Mouse (Mus musculus): ENCODE data around the gene Ankrd34a. TPM values are rescaled to one million over a fixed set of nuclear protein-coding genes. Genes with fewer than 3 reads are reported as not detected.

The Ankrd34a gene
- polyA plus RNA-seq (2015; fragmentation: Nextera tagmentation; extraction: Ambion mirVana): 1.1 and 1.6 TPM in 2 replicates

DNA sequence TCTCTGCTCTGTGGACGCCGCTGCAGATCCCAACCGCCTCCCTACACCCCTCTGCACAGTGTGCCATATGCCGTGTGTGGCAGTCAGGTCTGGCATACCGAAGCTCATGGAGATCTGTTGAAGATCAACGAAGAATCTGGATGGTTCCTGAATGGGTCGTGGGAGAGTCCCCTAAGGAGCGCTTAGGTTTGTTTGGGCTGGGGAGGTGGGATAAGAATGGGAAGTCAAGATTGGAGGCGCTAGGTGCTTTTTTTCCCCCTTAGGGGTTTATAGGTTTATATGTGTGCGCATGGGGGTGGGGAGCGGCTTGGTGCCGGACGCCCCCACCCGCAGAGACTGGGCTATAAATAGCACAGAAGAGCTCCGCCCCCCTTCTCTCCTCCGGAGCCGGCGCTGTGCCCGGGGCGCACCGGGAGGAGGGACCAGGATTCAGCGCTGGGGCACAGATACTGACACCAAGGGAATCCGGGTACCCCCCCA lies at the start of gene Ankrd34a:
Ankrd34a (plus strand) TSS at position 409 of the 480 bp plus-strand sequence.

DNA sequence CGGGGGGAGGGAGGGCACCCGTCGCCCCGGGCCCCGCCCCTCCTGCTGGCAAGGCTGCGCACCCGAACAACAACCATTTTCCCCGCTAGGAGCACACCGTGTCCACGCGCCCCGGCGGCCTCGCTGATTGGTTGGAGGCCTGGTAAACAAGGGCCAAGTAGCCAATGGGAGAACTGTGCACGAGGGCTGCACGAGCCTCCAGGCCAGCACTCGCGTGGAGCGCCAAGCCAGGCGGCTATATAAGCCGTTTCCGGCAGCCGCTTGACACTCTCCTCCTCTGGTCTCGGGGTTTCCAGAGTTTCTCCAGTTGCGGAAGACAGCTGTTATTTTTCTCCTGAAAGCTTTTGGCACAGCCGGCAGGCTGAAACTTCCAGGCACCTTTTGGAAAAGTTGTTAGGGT lies 38.7 kb upstream of the Ankrd34a start, which contains the start of gene Txnip:
Txnip (plus strand) TSS at position 264 of the 400 bp plus-strand sequence.

DNA sequence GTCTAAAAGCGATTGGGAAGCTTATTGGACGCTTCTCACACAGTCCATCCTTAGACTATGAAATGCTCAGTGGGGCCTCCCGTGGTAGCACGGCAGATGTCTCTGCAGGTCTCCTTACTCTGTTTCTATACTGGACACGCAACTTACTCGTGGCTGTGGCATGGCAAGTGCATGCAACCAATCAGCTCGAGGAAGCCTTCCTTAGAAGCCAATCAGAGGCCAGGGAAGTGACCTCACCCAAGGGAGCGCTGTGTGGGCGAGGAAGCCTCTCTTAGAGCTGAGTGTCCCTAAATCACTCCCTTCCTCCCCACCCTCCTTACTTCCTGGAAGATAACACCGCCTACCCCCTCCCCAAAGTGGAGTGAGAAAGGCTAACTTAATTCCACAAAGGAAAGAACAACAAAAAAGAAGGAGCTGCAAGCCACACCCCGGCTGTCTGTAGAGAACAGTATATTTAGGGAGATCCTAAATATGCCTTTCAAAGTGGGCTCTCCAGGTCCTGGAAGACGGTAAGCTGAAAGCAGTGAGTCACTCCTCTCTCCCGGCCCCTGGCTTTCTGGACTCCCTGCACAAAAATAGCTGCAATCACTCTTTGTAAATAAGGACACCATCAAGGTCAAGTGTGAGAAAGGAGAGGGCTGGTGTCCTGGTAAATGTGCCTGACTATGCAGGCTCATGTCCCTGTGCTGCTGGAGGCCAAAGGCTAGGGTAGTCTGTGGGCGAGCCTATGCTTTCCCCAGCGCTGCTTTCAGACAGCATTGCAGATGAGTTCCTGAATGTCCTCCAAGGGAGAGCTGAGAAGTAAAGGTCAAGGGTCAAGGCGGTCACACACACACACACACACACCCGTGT lies 19.5 kb upstream of the Ankrd34a start, which contains the start of gene Gm16253:
Gm16253 (plus strand) TSS at position 295 of the 852 bp plus-strand sequence.

DNA sequence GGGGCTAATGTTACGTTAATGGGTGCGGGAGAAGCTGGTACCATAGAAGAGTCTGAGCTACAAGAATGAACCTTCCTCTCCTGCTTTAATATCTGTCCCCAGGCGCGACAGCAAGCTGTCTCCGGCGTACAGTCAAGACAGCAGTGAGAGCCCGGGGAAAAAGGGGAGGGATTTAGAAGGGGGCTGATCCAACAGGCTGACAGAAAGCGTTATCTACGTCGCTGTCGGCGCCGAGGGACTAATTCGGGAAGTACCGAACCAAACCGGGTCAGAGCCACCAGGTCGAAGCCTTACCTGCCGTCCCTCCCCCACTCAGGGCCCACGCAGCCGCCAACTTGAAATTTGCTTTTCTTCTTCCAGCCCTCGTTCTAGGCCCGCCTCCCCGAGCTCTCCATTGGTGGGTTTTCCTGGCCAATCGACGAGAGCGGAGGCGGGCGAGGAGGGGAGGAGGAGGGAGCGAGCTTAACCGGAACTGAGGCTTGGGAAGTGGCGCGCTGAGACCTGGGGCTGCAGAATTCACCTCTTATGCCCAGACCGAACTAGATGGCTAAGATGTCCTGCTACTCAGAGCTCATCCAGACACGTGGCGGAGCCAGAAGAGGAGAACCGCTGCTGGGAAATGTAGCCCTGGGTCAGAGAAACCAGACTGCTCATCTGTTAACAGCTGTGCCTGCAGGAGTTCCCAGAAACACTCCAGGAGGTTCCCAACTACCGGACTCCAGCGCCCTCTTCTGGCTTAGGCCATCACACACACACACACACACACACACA lies 2.5 kb upstream of the Ankrd34a start, which contains the start of gene Polr3gl:
Polr3gl (minus strand) TSS at position 392 of the 771 bp plus-strand sequence.

DNA sequence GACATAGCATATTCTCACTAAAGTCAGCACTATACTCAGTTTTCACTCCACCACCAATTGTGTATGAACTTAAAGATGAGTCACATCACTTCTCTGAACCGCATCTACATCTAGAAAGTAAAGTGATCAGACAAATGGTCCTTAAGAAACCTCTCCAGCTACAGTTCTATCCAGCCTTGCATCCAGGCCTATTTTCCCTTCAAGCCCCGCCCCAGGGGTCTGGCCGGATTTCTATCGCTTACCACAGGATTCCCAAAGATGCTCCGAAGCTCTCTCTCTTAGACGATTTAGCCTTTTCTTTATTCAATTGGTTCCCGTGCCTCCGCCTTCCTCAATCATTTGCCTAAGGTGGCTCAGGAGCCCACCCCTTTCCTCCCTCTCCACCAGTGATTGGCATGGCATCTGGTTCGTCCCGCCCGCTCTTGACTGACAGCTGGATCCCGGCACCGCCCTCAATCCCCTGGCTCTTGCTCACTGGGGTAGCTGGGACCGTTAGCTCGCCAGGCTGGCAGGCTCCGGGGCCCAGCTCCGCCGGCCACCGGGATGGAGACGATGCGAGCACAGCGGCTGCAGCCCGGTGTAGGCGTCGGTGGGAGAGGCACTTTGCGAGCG lies 4.3 kb downstream of the Ankrd34a start, which contains the start of gene Lix1l:
Lix1l (plus strand) TSS at position 511 of the 612 bp plus-strand sequence.

DNA sequence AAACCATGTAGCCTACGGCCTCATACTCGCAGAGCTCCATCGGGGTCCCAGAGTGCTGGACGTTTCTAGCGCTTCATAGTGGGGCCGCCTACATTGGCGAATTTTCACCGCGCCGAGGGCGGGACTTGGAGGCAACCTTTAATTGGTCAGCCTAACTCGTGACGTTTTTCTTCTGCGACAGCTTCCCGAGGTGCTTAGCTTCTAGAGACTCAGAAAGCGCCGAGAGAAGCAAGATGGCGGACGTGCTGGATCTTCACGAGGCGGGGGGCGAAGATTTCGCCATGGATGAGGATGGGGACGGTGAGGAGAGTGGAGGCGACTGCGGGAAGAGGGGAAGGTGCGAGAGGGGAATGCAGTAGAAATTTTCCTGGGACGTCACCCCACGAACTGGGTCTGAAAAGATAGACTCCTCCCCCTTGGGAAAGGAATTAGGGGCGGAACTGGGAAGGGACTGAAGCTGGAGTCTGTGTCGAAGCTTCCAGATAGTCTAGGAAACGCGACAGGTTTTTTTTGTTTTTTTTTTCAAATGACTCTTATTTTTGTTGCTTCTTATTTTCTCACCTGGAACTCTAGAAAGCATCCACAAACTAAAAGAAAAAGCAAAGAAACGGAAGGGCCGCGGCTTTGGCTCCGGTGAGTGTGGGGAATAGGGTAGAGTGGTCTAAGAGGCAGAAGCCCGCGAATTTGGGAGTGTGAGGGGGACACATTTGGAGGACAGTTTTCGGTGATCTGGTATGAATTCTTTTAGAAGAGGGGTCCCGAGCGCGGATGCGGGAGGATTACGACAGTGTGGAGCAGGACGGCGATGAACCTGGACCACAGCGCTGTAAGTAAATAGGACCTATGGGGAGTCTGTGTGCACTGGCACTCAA lies 33.5 kb downstream of the Ankrd34a start, which contains the start of gene Rbm8a:
Rbm8a (plus strand) TSS at position 205 of the 872 bp plus-strand sequence.

DNA sequence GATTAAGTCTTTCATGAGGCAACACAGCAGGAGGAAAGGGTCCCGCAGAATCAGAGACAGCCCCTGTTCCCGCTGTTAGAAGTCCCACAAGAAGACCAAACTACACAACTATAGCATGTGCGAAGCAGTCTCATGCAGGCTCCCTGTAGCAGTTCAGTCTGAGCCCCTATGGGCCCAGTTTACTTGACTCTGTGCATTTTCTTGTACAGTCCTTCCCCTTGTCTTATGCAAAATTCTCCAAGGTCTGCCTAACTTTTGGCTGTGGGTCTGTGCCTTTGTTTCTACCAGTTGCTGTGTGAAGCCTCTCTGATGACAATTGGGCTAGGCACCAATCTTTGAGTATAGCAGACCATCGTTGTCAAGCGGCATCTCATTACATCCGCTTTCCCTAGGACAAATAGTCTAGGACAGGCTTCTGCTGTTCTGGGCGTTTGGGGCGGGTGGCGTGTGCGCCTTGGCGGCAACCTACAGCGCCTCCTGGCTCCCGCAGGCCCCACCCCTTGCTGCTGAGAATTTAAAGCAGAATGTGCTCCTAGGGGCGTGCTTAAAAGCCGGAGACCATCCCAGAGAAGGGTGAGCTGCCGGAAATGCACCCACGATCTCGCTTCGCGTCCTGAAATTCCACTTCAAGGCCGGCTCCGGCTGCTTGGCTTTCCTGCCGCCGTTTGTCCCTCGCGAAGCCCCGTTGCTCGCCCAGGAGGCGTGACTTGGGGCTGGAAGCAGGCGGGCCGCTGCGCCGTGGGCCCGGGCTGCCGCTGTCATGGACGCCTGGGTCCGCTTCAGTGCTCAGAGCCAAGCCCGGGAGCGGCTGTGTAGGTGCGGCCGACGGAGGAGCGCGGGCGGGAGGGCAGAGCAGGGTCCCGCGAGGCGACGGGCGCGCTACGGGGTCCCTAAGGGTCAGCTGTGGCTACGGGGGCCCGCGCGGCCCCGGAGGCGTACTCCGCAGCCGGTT lies 38.8 kb downstream of the Ankrd34a start, which contains the start of the genes Pex11b and Gm42957:
Pex11b (plus strand) TSS at position 449 of the 952 bp plus-strand sequence.
Gm42957 (plus strand) TSS at position 547 of the 952 bp plus-strand sequence.

DNA sequence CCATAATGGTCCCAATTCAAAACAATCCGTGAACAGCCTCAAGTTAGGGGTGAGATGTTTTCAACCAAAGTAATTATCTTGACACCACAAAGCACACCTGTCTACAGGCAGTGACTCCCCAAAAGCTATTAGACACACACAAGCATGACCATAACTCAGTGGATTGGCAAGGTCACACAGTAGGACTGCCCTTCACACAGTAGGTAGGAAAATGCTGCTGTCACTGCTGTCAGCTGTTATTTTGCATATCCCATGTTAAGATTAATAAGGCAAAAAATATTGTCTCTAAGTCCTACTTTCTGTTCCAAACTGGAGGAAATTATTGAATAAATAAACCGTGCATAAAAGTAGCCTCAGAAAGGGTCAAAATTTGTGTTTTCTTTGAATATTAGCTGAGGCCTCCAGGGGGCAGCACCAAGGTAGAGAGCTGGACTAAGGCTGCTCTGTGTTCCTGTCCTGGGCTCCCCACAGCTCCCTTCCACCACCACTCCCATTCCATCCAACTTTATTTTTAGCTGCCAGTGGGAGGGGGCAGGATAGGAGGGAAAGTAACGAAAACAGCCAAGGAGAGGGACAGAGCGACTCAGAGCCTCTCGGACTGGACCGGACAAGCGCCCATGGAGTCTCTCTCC lies 48.7 kb downstream of the Ankrd34a start, which contains the start of gene Itga10:
Itga10 (plus strand) TSS at position 567 of the 632 bp plus-strand sequence.

Other genes starting within 250 kb of the Ankrd34a start
- not detected in 2 replicates for gene BC107364, start 144.3 kb upstream of the Ankrd34a start, polyA plus RNA-seq (2015; fragmentation: Nextera tagmentation; extraction: Ambion mirVana)
- 0.88 and 1.3 TPM in 2 replicates for gene Hfe2, start 71.5 kb upstream of the Ankrd34a start, polyA plus RNA-seq (2015; fragmentation: Nextera tagmentation; extraction: Ambion mirVana)
- 428 and 484 TPM in 2 replicates for gene Txnip, start 38.7 kb upstream of the Ankrd34a start, polyA plus RNA-seq (2015; fragmentation: Nextera tagmentation; extraction: Ambion mirVana)
- 0.54 and 0.76 TPM in 2 replicates for gene Gm16253, start 19.7 kb upstream of the Ankrd34a start, polyA plus RNA-seq (2015; fragmentation: Nextera tagmentation; extraction: Ambion mirVana)
- gene Polr3gl, start 2.5 kb upstream of the Ankrd34a start, polyA plus RNA-seq (2015; fragmentation: Nextera tagmentation; extraction: Ambion mirVana): 34.6 and 48.1 TPM in 2 replicates
- gene Lix1l, start 4.5 kb downstream of the Ankrd34a start, polyA plus RNA-seq (2015; fragmentation: Nextera tagmentation; extraction: Ambion mirVana): 6.3 and 7.1 TPM in 2 replicates
- 66.6 and 83.3 TPM in 2 replicates for gene Rbm8a, start 33.3 kb downstream of the Ankrd34a start, polyA plus RNA-seq (2015; fragmentation: Nextera tagmentation; extraction: Ambion mirVana)
- gene Pex11b, start 38.7 kb downstream of the Ankrd34a start, polyA plus RNA-seq (2015; fragmentation: Nextera tagmentation; extraction: Ambion mirVana): 55.1 and 71.8 TPM in 2 replicates
- gene Gm42957, start 38.8 kb downstream of the Ankrd34a start, polyA plus RNA-seq (2015; fragmentation: Nextera tagmentation; extraction: Ambion mirVana): 0.06 TPM in 1 of 2 replicates, not detected in the other
- 0.84 and 1.3 TPM in 2 replicates for gene Itga10, start 48.9 kb downstream of the Ankrd34a start, polyA plus RNA-seq (2015; fragmentation: Nextera tagmentation; extraction: Ambion mirVana)
- 1.5 and 2.2 TPM in 2 replicates for gene Ankrd35, start 73.5 kb downstream of the Ankrd34a start, polyA plus RNA-seq (2015; fragmentation: Nextera tagmentation; extraction: Ambion mirVana)
- 24.3 and 35.9 TPM in 2 replicates for gene Pias3, start 99.7 kb downstream of the Ankrd34a start, polyA plus RNA-seq (2015; fragmentation: Nextera tagmentation; extraction: Ambion mirVana)
- gene Nudt17, start 111.9 kb downstream of the Ankrd34a start, polyA plus RNA-seq (2015; fragmentation: Nextera tagmentation; extraction: Ambion mirVana): 5.5 and 10.6 TPM in 2 replicates
- gene Polr3c, start 131.0 kb downstream of the Ankrd34a start, polyA plus RNA-seq (2015; fragmentation: Nextera tagmentation; extraction: Ambion mirVana): 21.9 and 26.0 TPM in 2 replicates
- gene Rnf115, start 131.0 kb downstream of the Ankrd34a start, polyA plus RNA-seq (2015; fragmentation: Nextera tagmentation; extraction: Ambion mirVana): 36.9 and 51.1 TPM in 2 replicates
- 1.8 and 2.4 TPM in 2 replicates for gene Pdzk1, start 232.6 kb downstream of the Ankrd34a start, polyA plus RNA-seq (2015; fragmentation: Nextera tagmentation; extraction: Ambion mirVana)
- gene Cd160, start 232.7 kb downstream of the Ankrd34a start, polyA plus RNA-seq (2015; fragmentation: Nextera tagmentation; extraction: Ambion mirVana): 0.06 and 0.15 TPM in 2 replicates